Mouse (Mus musculus) intestine, embryonic 14.5 days (tissue): ENCODE results near the gene Ldlrad3. TPM values are rescaled to one million over a fixed set of nuclear protein-coding genes. Genes with fewer than 3 reads are reported as not detected.

Experiments used
- polyA plus RNA-seq: library from polyadenylated mRNA; unstranded; fragments of >200 nt; fragmentation: Nextera tagmentation; extraction: Ambion mirVana; gene quantifications from 2 replicates; pipeline ENCODE4 v1.2.1, GENCODE M21; 2014

Gene Ldlrad3
- polyA plus RNA-seq, 1 experiment from 2014 or later, result 31.0 TPM

Other genes with a start within 250 kb of the Ldlrad3 start
- 30.8 and 33.5 TPM in 2 replicates for gene Trim44, start 221.4 kb upstream of the Ldlrad3 start, polyA plus RNA-seq